Mouse (Mus musculus) limb, embryonic 12.5 days (tissue): Measurements from ENCODE around the gene Sod1. TPM values are rescaled to one million over a fixed set of nuclear protein-coding genes. Genes with fewer than 3 reads are reported as not detected.
"Not testable (repeated sequence)": the region's sequence is repeated elsewhere in the genome, so short reads cannot be mapped to it uniquely, and the experiment has no call there.

ENCODE experiments used
- ATAC-seq: fragments of 200-750 bp; cut with Nextera tagmentation; 2 replicates; pipeline ENCODE4 v1.8.0; 2017; ENCODE audit warnings: low read depth, moderate TSS enrichment; ENCODE audit not compliant: insufficient number of reproducible peaks, insufficient read depth, low FRiP score, low TSS enrichment
- H3K27ac ChIP-seq: fragments of 300-500 bp; sonication (generic); 2 replicates; pipeline ENCODE4 v1.5.1; 2016; ENCODE audit warnings: mild to moderate bottlenecking, moderate library complexity
- H3K27me3 ChIP-seq: fragments of 300-500 bp; sonication (generic); 2 replicates; pipeline ENCODE4 v1.6.1; 2016; ENCODE audit warnings: mild to moderate bottlenecking, moderate library complexity
- H3K36me3 ChIP-seq: fragments of 300-500 bp; sonication (generic); 2 replicates; pipeline ENCODE4 v1.6.1; 2016; ENCODE audit warnings: mild to moderate bottlenecking, moderate library complexity
- H3K4me1 ChIP-seq: fragments of 300-500 bp; sonication (generic); replicated peaks from 2 replicates; pipeline ENCODE4 v1.6.1; 2016
- H3K4me2 ChIP-seq: fragments of 300-500 bp; sonication (generic); 2 replicates; pipeline ENCODE4 v1.6.1; 2016; ENCODE audit warnings: mild to moderate bottlenecking, moderate library complexity
- H3K4me3 ChIP-seq: fragments of 300-500 bp; sonication (generic); replicated peaks from 2 replicates; pipeline ENCODE4 v1.5.1; 2016; ENCODE audit warnings: mild to moderate bottlenecking
- H3K9ac ChIP-seq: fragments of 300-500 bp; sonication (generic); replicated peaks from 2 replicates; pipeline ENCODE4 v1.6.1; 2016; ENCODE audit warnings: mild to moderate bottlenecking, moderate library complexity
- H3K9me3 ChIP-seq: fragments of 300-500 bp; sonication (generic); 2 replicates; pipeline ENCODE4 v1.6.1; 2016; ENCODE audit warnings: mild to moderate bottlenecking, moderate library complexity
- WGBS: fragments of 180-500 bp; shearing (Covaris S2); methylation state at CpG from one replicate; pipeline ENCODE4 v1.1.7; 2016; 5-methylcytosine and 5-hydroxymethylcytosine counted together
- polyA plus RNA-seq: library from polyadenylated mRNA; unstranded; fragments of >200 nt; fragmentation: Nextera tagmentation; extraction: Ambion mirVana; gene quantifications from 2 replicates; pipeline ENCODE4 v1.2.1, GENCODE M21; 2016

Sod1 gene
- polyA plus RNA-seq, 1 experiment from 2014 or later = 1,134 TPM

DNA sequence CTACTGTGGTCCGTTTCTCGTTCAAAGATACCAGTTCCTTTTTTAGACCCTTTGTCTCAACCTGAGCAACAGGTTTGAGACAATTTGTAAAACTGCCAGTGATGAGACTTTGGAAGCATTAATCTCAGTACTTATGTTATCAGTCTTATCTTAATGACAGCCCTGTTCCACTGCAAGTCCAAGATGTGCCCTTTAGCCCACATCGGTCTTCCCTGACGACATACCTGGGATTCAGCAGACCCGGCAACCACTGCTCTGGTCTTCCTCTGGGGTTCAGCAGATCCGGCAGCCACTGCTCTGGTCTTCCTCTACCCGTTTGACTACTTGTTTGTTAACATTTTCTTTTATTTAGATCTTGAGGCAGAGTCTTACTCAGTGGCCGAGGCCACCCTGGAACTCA, 8.8 kb upstream of the Sod1 start:
- Histone ChIP-seq H3K36me3 (no peaks in the 10 kb centered on the region), H3K9ac (no peak overlapping the region), H3K4me1 (no peaks in the 10 kb centered on the region), H3K9me3 (no peaks in the 10 kb centered on the region), H3K4me2 (no peak overlapping the region), H3K27ac (no peak overlapping the region), H3K27me3 (no peaks in the 10 kb centered on the region), H3K4me3 (no peak overlapping the region)
- ATAC-seq = no peak
- 75% methylated on average over 8 of the region's 8 CpGs for WGBS

DNA sequence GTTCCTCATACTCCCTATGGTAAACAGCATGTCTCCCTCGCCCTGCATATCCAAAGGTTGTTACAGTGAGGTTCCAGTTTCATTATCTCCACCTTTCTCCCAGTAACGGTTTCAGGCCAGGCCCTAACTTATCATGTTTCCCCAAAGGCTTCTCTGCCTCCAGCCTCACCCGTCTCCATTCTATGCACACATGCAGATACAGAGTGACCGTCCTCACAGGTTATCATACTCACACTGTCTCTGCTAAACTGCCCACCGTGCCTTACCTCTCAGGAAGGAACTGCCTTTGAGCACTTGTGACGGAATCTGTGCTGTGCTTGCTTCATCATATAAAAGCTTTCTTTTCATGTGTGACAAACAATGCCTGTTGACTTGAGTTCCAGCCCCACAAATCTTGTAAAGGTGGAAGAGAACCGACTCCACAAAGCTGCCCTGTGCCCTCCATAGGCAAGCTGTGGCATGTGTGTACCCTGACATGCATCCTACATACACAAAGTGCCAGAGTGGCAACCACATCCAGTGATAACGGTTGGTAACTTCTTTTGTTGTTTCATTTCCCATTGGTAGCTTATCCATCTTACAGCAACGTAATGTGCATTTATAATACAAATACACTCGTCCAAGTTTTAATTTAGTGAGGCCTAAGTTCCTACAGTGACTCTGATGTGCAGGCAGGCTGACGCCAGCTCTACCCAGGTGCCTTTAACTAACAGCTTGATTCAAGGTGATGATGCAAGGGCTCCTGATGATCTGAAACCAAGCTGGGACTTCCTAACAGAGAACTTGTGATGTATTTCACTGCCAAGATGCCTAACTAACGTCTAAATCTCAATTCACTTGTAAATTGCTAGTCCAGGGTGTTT, 6.8 kb upstream of the Sod1 start:
- H3K4me1 ChIP-seq = no peaks in the 10 kb centered on the region
- H3K4me2 ChIP-seq = no peak overlapping the region
- WGBS = 77% methylated on average over 12 of the region's 12 CpGs
- no peaks in the 10 kb centered on the region for H3K36me3 ChIP-seq
- no peak overlapping the region for H3K4me3 ChIP-seq
- no peaks in the 10 kb centered on the region for H3K9me3 ChIP-seq
- no peak for ATAC-seq
- H3K9ac ChIP-seq = no peak overlapping the region
- H3K27me3 ChIP-seq = no peaks in the 10 kb centered on the region
- H3K27ac ChIP-seq = no peak overlapping the region

DNA sequence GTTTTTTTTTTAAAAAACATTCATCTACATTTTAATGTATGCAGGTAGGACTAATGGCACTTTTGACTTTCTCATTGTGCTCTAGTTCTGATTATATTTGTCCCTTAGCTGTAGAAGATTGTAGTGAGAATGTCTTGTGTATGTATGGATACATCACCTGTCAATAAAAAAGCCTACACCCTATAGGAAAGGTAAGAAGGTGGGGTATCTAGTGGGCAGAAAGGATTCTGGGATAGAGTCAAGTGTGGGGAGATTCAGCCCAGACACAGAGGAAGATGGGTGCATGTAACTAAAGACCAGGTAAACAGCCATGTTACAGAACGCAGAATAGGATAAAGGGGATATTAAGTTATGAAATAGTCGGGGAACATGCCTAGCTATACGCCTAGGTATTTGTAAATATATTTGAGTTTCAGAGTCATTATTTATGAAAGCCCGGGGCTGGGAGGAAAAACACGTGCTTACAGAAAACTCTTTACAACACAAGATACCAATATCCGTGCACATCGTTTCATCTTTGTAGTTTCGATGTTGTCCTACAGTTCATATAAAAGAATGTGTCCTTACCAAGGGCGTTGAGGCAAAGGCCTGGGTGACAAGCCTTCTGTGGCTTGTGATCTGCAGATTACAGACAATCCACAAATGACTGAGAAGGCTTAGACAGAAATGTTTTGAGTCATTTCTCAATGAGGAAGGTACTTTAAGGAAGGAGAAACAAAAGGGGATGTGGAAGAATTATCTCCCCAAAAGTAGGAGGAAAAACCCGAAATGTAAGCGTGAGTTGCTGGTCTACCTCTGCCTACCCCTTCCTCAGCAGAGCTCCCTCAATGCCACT, 5.6 kb upstream of the Sod1 start:
- Histone ChIP-seq H3K4me2 (no peak overlapping the region), H3K27me3 (no peaks in the 10 kb centered on the region), H3K4me1 (0 out of 2 replicates have a peak, but pooled peaks cover under 1% of the 10 kb centered on the region), H3K36me3 (no peaks in the 10 kb centered on the region), H3K27ac (no peak overlapping the region), H3K4me3 (no peak overlapping the region), H3K9me3 (no peaks in the 10 kb centered on the region), H3K9ac (no peak overlapping the region)
- 91% methylated on average over 11 of the region's 11 CpGs for WGBS
- ATAC-seq = no peak

DNA sequence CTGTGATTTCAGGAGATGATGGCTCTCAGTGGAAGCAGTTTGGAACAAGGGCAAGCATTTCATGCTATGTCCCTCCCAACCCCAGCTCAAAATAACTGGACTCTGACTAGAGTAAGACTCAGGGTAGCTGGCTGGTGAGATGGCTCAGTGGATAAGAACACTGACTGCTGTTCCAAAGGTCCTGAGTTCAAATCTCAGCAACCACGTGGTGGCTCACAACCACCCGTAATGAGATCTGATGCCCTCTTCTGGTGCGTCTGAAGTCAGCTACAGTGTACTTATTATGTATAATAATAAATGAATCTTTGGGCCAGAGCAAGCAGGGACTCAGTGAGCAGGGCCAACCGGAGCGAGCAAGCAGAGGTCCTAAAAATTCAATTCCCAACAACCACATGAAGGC, 4.7 kb upstream of the Sod1 start:
- WGBS = 87% methylated on average over 5 of the region's 5 CpGs
- not testable (repeated sequence) for H3K9me3 ChIP-seq, H3K27me3 ChIP-seq, H3K36me3 ChIP-seq, H3K4me1 ChIP-seq, H3K4me3 ChIP-seq, ATAC-seq, H3K9ac ChIP-seq, H3K27ac ChIP-seq, H3K4me2 ChIP-seq

DNA sequence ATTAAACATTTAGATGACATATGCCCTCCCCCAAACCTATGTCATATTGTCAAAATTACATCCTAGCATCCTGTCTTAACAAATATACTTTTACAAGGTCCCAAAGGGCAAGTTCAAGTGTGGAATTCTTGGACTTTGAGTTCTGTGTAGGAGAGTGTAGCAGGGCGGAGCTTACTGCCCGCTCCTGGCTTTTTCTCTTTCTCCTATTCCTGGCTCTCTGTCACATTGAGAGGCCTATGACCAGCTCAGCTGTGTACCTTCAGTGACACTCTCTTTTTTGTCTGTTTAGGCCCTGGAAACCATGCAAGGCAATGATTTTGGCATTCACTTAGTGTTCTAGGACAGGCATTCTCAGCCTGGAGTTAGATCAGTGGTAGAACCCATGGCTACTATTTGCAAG, 4.1 kb upstream of the Sod1 start:
- H3K27ac ChIP-seq = no peak overlapping the region
- H3K36me3 ChIP-seq = no peaks in the 10 kb centered on the region
- H3K4me2 ChIP-seq = no peak overlapping the region
- no peak for ATAC-seq
- no peaks in the 10 kb centered on the region for H3K9me3 ChIP-seq
- no peak overlapping the region for H3K4me3 ChIP-seq
- 90% methylated on average over 2 of the region's 2 CpGs for WGBS
- H3K4me1 ChIP-seq = peaks cover 3% of the 10 kb centered on the region; the same call in 1 of the 2 replicates
- H3K9ac ChIP-seq = no peak overlapping the region
- no peaks in the 10 kb centered on the region for H3K27me3 ChIP-seq

DNA sequence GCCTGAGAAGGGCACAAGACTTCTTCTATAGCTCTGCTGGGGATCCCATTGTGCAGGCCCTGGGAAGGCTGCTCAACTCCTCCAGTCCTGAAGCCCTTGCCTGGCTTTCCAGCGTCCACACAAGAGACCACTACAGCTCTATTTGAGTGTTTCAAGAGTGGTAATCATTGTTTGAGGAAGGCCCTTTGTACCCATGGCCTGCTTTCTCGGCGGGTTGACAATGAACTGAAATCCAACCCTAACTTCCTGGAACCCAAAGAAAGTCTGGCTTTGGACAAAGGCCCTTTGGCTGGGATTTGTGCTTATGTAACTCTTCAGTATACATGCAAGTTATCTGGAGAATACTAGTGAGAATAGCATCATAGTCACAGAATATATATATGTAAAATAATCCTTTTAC, 3.2 kb upstream of the Sod1 start:
- Histone ChIP-seq H3K4me1 (peaks cover 11% of the 10 kb centered on the region), H3K4me3 (no peak overlapping the region), H3K27me3 (no peaks in the 10 kb centered on the region), H3K36me3 (0 out of 2 replicates have a peak, but pooled peaks cover 1% of the 10 kb centered on the region), H3K27ac (no peak overlapping the region), H3K9me3 (no peaks in the 10 kb centered on the region), H3K9ac (no peak overlapping the region), H3K4me2 (no peak overlapping the region)
- no peak for ATAC-seq
- 67% methylated on average over 3 of the region's 3 CpGs for WGBS

DNA sequence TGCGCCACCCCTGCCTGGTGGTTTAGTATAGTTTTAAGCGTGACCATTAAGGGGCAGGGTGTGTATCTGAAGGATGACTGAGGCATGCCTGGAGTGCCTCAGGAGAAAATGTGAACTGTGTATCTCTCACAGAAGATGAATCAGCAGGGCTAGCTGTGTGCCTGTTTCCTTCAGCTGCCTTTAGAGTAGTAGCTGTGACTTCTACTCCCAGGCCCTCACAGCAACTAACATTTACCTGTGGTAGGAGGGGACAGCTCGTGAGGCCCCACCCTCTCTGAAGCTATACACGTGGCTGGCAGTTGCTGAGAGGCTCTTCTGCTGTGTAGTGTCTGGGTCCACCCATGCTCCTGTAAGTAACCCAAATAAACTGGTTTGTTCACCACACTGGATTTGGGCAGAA, 2.6 kb upstream of the Sod1 start:
- 64% methylated on average over 4 of the region's 4 CpGs for WGBS
- Histone ChIP-seq H3K27ac (no peak overlapping the region), H3K27me3 (no peaks in the 10 kb centered on the region), H3K4me2 (no peak overlapping the region), H3K9me3 (no peaks in the 10 kb centered on the region), H3K36me3 (peaks cover 4% of the 10 kb centered on the region; the same call in 1 of the 2 replicates), H3K4me3 (no peak overlapping the region), H3K4me1 (peaks cover 17% of the 10 kb centered on the region), H3K9ac (no peak overlapping the region)
- no peak for ATAC-seq

DNA sequence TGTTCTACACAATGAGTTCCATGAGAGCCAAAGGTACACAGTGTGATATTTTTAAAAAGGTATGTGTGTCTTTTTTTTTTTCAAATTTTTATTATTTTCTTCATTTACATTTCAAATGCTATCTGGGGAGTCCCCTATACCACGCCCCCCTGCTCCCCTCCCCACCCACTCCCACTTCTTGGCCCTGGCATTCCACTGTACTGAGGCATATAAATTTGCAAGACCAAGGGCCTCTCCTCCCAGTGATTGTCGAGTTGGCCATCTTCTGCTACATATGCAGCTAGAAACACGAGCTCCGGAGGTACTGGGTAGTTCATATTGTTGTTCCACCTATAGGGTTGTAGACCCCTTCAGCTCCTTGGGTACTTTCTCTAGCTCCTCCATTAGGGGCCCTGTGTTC, 1.1 kb upstream of the Sod1 start:
- H3K36me3 ChIP-seq = peaks cover 19% of the 10 kb centered on the region
- WGBS = 74% methylated on average over 4 of the region's 4 CpGs
- H3K27me3 ChIP-seq, H3K4me3 ChIP-seq, H3K27ac ChIP-seq, H3K9ac ChIP-seq, ATAC-seq, H3K4me2 ChIP-seq, H3K9me3 ChIP-seq: not testable (repeated sequence)
- peaks cover 24% of the 10 kb centered on the region for H3K4me1 ChIP-seq

DNA sequence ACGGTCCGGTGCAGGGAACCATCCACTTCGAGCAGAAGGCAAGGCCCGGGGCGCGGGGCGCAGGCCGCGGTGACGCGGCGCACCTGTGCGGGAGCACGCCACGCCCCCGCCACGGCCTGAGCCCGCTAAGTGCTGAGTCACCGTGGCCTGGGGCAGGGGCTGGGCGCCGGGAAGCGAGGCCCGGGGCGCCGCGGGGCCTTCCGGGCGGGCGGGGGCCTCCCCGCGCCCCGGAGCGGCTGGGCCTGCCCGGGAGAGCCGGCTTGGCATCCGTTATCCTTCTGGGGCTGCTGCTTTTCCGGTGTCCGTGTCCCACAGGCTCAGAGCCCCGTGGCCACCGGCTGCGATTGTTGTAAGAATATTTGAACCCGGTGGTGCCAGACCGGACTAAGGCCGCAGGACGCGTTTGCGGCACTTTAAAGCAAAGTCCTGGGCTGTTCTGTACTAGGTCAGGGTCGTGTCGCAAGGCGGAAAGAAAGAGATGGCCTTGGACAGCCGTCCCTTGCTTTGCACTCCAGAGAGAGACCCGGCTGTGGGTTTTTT, 408 bp downstream of the Sod1 start:
- Histone ChIP-seq H3K9ac (peak overlapping the region; percentile 92), H3K27me3 (no peaks in the 10 kb centered on the region), H3K36me3 (peaks cover 34% of the 10 kb centered on the region), H3K27ac (peak overlapping the region; percentile 95), H3K4me1 (peaks cover 24% of the 10 kb centered on the region), H3K9me3 (no peaks in the 10 kb centered on the region), H3K4me3 (peak overlapping the region; percentile 95), H3K4me2 (peak overlapping the region; percentile 81)
- under 1% methylated on average over 52 of the region's 52 CpGs for WGBS
- ATAC-seq = peak; percentile 84

DNA sequence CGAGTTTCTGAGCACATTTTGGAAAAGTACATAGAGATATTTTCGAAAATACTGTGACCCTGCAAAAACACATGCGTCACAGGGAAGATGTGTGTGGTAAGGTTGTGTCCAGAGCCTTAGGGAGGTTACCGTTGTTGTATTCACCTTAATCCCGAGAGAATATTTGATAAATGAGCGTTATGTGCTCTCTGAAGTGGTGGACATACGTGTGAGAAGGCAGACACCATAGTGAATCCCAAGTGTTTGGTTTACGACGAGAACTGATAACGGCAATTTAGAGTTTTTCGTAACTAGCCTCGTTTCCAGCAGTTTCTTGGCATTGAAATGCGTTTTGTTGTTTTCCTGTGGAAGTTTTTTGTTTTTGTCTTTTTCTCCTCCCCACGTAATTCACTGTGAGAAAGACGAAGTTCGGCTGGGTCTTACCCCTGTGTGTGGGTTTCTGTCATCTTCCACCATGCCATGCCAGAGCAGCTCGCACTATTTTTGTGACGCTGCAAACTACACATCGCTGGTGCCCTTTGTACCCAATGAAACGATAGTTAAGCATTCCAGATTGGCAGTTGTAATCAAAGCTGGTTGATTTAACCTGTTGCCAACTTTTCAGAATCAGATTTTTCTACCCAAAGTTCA, 1.0 kb downstream of the Sod1 start:
- peaks cover 40% of the 10 kb centered on the region for H3K36me3 ChIP-seq
- no peak for ATAC-seq
- peak overlapping the region; percentile 95 for H3K4me3 ChIP-seq
- H3K9ac ChIP-seq = peak overlapping the region; percentile 92
- no peaks in the 10 kb centered on the region for H3K27me3 ChIP-seq
- WGBS = 9% methylated on average over 20 of the region's 20 CpGs
- no peaks in the 10 kb centered on the region for H3K9me3 ChIP-seq
- peak overlapping the region; percentile 81 for H3K4me2 ChIP-seq
- peak overlapping the region; percentile 95 for H3K27ac ChIP-seq
- H3K4me1 ChIP-seq = peaks cover 24% of the 10 kb centered on the region

DNA sequence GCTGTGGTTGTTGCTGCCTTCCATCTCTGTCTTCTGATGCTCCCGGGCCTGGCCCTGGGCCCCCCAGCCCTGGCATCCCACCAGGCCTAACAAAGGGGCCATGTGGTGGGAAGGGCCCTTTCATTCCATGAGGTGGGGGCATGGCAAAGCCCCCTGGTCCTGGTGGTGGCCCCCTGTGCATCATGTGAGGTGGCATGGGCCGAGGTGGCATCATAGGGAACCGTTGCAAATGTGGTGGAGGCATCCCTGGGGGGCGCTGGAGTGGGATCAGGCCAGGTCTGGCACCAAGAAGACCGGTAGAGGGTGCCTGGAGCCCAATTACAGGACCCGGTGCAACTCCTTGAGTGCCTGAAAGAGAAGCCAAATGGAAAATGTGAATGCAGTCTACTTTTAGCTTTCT, 9.3 kb downstream of the Sod1 start:
- H3K4me3 ChIP-seq = no peak overlapping the region
- no peak for ATAC-seq
- H3K27me3 ChIP-seq = no peaks in the 10 kb centered on the region
- no peak overlapping the region for H3K9ac ChIP-seq
- H3K9me3 ChIP-seq = no peaks in the 10 kb centered on the region
- no peak overlapping the region for H3K4me2 ChIP-seq
- H3K27ac ChIP-seq = no peak overlapping the region; the same call in 1 of the 2 replicates
- 86% methylated on average over 6 of the region's 6 CpGs for WGBS
- H3K36me3 ChIP-seq = peaks cover 59% of the 10 kb centered on the region
- no peaks in the 10 kb centered on the region for H3K4me1 ChIP-seq
